Mouse (Mus musculus) ES-E14 (cell line): ENCODE data around the gene Tmem59. TPM values are rescaled to one million over a fixed set of nuclear protein-coding genes. Genes with fewer than 3 reads are reported as not detected.

Source experiments
- DNase-seq: peaks from one replicate; pipeline ENCODE4 v3.0.0-alpha.2; 2013; ENCODE audit warnings: low read depth, low spot score
- H3K27ac ChIP-seq: 2 replicates; pipeline ENCODE4 v1.5.1; 2012; ENCODE audit warnings: low read depth, mild to moderate bottlenecking, low read length, moderate library complexity, mixed read lengths; ENCODE audit not compliant: poor library complexity, insufficient read depth, severe bottlenecking
- H3K36me3 ChIP-seq: 2 replicates; pipeline ENCODE4 v1.6.1; 2012; ENCODE audit warnings: mild to moderate bottlenecking, low read length, moderate library complexity, mixed read lengths; ENCODE audit not compliant: control insufficient read depth, poor library complexity, insufficient read depth, severe bottlenecking
- H3K4me1 ChIP-seq, 2 experiments: fragments of 150-350 bp in 1 of 2; sonication (generic) in 1 of 2; 2 replicates each; pipeline ENCODE4 v1.6.1; 2012; ENCODE audit warnings: low read length in 2 of 2, mild to moderate bottlenecking in 1 of 2, mixed read lengths in 1 of 2; ENCODE audit not compliant: control insufficient read depth in 2 of 2, insufficient read depth in 2 of 2, poor library complexity in 1 of 2
- H3K4me3 ChIP-seq, 2 experiments: fragments of 150-350 bp in 1 of 2; sonication (generic) in 1 of 2; 2 replicates each; pipeline ENCODE4 v1.5.1; 2012; ENCODE audit warnings: low read length in 2 of 2, low read depth in 1 of 2, mild to moderate bottlenecking in 1 of 2, mixed read lengths in 1 of 2; ENCODE audit not compliant: insufficient read depth in 1 of 2, poor library complexity in 1 of 2, severe bottlenecking in 1 of 2
- H3K9ac ChIP-seq: 2 replicates; pipeline ENCODE4 v1.6.1; 2012; ENCODE audit warnings: low read depth, mild to moderate bottlenecking, low read length, mixed read lengths; ENCODE audit not compliant: poor library complexity, insufficient read depth, severe bottlenecking
- H3K9me3 ChIP-seq: fragments of 150-350 bp; sonication (generic); 2 replicates; pipeline ENCODE4 v1.6.1; 2012; ENCODE audit warnings: low read depth, mild to moderate bottlenecking, low read length; ENCODE audit not compliant: control insufficient read depth, insufficient read depth
- CHD2 ChIP-seq: IDR thresholded peaks from 2 replicates; pipeline ENCODE4 v1.6.1; 2014; ENCODE audit warnings: mild to moderate bottlenecking, low read depth, low read length, inconsistent platforms
- HCFC1 ChIP-seq: IDR thresholded peaks from 2 replicates; pipeline ENCODE4 v1.6.1; 2012; ENCODE audit warnings: low read length, inconsistent platforms, borderline replicate concordance; ENCODE audit not compliant: insufficient read depth
- MAFK ChIP-seq: IDR thresholded peaks from 2 replicates; pipeline ENCODE4 v1.6.1; 2014; ENCODE audit warnings: mild to moderate bottlenecking, low read depth, low read length, inconsistent platforms; ENCODE audit not compliant: insufficient read depth
- ZC3H11A ChIP-seq: IDR thresholded peaks from 2 replicates; pipeline ENCODE4 v1.6.1; 2012; ENCODE audit warnings: low read depth, mild to moderate bottlenecking, inconsistent platforms, low read length, borderline replicate concordance
- ZNF384 ChIP-seq: IDR thresholded peaks from 2 replicates; pipeline ENCODE4 v1.6.1; 2012; ENCODE audit warnings: low read depth, low read length, inconsistent platforms
- in situ Hi-C, 2 experiments: fragments of 600-800 bp; cut with MboI; formaldehyde crosslinking; loops; one replicate each; pipeline ENCODE4 v1.15.1; 2025; ENCODE audit warnings: low sequenced_read_pairs in 2 of 2, inconsistent platforms in 1 of 2; ENCODE audit not compliant: unreplicated experiment in 2 of 2
- total RNA-seq: library from RNA; depleted of rRNA; stranded (reverse); fragments of 300-350 nt; gene quantifications from 2 replicates; pipeline ENCODE4 v1.2.3, GENCODE M21; 2012

The Tmem59 gene
- total RNA-seq, 1 experiment: 249 TPM

DNA sequence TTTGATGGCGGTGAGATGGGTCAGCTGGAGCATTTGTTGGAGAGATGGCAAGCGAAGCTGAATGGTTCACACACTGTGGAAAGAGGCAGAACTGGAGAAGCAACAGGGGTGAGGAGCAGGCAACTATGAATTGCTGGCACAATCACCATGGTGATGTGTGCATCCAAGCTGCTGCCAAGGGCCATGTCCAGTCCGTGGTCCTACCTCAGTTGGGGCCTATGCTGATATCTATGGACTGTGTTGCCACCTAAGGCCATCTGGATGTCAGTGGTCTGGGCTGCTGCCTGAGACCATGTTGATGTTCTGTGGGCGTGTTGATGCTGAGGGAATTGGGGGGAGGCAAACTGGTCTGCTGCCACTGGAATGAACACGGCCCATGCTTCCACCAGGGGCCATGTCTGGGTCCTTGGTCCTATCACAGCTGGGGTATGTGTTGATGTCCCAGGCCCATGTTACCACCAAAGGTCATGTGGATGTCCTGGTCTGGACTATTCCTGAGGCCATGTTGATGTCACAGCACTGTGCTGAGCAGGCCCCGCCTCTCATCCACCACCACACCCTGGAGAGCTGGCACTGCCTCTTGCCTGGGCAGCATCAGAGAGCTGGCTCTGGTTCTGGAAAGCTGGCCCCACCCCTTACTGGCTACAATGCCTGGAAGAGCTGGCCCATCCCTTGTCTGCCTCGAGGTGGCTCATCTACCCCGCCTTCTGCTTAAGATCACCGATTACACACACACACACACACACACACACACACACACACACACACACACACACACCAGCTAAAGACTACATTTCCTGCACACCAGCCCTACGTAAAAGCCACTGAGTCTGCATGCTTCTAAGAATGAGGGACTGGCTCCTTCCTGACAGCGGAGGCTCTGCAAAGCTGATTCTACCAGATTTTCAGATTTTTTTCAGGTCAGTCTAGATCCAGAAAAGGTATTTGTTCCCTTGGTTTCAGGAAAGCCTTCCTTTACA, 45.3 kb downstream of the Tmem59 start:
- Histone ChIP-seq H3K27ac (no peak overlapping the region), H3K9me3 (no peaks in the 10 kb centered on the region), H3K9ac (no peak overlapping the region), H3K36me3 (no peaks in the 10 kb centered on the region), H3K4me1 (no peaks in the 10 kb centered on the region), H3K4me3 (no peak overlapping the region)
- DNase-seq: no peak
- no peak for TF ChIP-seq ZNF384
- no peak for TF ChIP-seq HCFC1
- TF ChIP-seq CHD2: no peak
- no peak for TF ChIP-seq MAFK
- TF ChIP-seq ZC3H11A: no peak
- in situ Hi-C loops: no loop called here

DNA sequence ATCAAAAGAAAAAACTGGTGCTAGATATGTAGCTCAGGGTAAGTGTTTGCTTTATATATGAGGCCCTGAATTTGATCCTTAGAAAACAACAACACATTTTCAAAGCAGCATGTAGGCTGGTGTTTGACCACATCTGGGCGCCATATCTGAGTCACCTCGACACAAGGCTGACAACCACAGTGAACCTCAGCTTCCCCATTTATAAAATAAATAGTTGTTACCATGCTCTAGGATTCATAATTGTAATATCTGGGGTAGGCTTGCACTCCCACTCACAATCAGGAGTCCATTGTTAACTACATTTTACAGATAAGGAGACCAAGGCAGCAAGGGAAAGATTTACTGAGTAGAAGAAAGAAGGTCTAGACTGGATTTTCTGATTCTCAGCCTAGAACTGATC, 48.1 kb downstream of the Tmem59 start:
- in situ Hi-C loops: no loop called here
- Histone ChIP-seq H3K9ac (no peak overlapping the region), H3K9me3 (no peaks in the 10 kb centered on the region), H3K27ac (no peak overlapping the region), H3K36me3 (no peaks in the 10 kb centered on the region), H3K4me1 (no peaks in the 10 kb centered on the region), H3K4me3 (no peak overlapping the region)
- TF ChIP-seq ZC3H11A (no peak), ZNF384 (no peak), CHD2 (no peak), MAFK (no peak), HCFC1 (no peak)
- no peak for DNase-seq

GRCm38 (mm10) chr4:107232219-107232618, 54.0 kb downstream of the Tmem59 start:
- H3K4me3 ChIP-seq: no peak overlapping the region
- H3K9ac ChIP-seq: no peak overlapping the region
- H3K36me3 ChIP-seq: peaks cover 7% of the 10 kb centered on the region
- no peak for TF ChIP-seq ZC3H11A
- no peak for TF ChIP-seq HCFC1
- no peak for TF ChIP-seq CHD2
- no peak for TF ChIP-seq MAFK
- TF ChIP-seq ZNF384: no peak
- H3K4me1 ChIP-seq: no peaks in the 10 kb centered on the region
- H3K9me3 ChIP-seq: no peaks in the 10 kb centered on the region
- no peak overlapping the region for H3K27ac ChIP-seq
- in situ Hi-C loops: no loop called here
- DNase-seq: no peak

GRCm38 (mm10) chr4:107238253-107238652, 60.1 kb downstream of the Tmem59 start:
- H3K36me3 ChIP-seq: peaks cover 15% of the 10 kb centered on the region
- TF ChIP-seq HCFC1: no peak
- no peak for TF ChIP-seq MAFK
- TF ChIP-seq ZNF384: no peak
- TF ChIP-seq ZC3H11A: no peak
- TF ChIP-seq CHD2: no peak
- in situ Hi-C loops: no loop called here

DNA sequence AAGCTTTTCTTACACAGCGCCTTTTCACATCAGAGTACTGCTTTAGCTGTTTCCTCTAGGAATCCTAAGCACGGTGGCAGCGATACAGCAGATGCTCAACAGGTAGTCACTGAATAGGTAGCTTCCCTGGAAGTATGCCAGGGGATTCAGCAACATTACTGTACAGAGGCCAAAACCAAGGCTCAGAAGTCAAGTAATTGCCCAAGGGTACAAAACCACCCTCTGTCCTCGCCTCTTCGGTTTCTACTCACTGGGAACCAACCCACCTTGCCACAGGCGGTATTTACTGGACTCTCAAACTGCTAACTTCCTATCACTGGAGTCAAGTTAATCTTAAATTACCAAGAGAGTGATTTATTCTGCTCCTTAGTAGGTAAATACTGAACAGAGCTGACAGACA, 62.0 kb downstream of the Tmem59 start:
- DNase-seq: no peak
- H3K4me1 ChIP-seq: no peaks in the 10 kb centered on the region
- no peaks in the 10 kb centered on the region for H3K9me3 ChIP-seq
- no peak overlapping the region for H3K9ac ChIP-seq
- H3K4me3 ChIP-seq: no peak overlapping the region
- no peak for TF ChIP-seq ZNF384
- no peak for TF ChIP-seq HCFC1
- no peak for TF ChIP-seq MAFK
- TF ChIP-seq CHD2: no peak
- TF ChIP-seq ZC3H11A: no peak
- H3K36me3 ChIP-seq: peaks cover 11% of the 10 kb centered on the region
- in situ Hi-C loops: no loop called here
- no peak overlapping the region for H3K27ac ChIP-seq

More at GRCm38 (mm10) chr4:107238253-107238652, 60.1 kb downstream of the Tmem59 start:
- Histone ChIP-seq H3K4me3 (no peak overlapping the region), H3K27ac (no peak overlapping the region), H3K9me3 (no peaks in the 10 kb centered on the region), H3K9ac (no peak overlapping the region), H3K4me1 (no peaks in the 10 kb centered on the region)
- no peak for DNase-seq
